Mouse (Mus musculus): ENCODE data around the gene Lpin1. TPM values are rescaled to one million over a fixed set of nuclear protein-coding genes. Genes with fewer than 3 reads are reported as not detected.

Lpin1 gene
- polyA plus RNA-seq, 1 experiment from 2014 or later: 6.8 TPM

DNA sequence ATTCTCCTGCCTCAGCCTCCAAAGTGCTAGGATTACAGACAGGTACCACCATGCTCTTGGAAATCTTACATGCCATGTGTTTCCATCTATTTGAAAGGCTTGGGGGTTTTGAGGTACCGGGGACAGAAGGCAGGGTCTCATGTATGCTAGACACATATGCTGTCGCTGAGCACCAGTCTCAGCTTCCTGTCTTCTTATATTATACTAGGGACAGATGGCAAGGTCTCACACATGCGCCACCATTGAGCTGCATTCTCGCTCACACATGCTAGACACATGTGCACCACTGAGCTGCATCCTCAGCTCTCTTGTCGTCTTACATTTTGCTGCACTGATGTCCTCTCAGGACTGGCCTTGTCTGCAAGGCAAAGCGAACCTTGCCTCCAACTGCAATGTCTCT, 8.7 kb upstream of the Lpin1 start:
- ATAC-seq (no peak), DNase-seq (ENCODE audit: low read depth, low spot score) (no peak)
- ChIA-PET CTCF (interaction anchor here (1.0 kb wide), 1 partner anchor 15 kb away, joined by 3 read pairs; no protein-coding TSS in a partner anchor), POLR2A (interaction anchor here (0.9 kb wide), 1 partner anchor 42 kb away, joined by 3 read pairs; no protein-coding TSS in a partner anchor)
- in situ Hi-C loops (cut with MboI; ENCODE audit: low pct_unique_long_range_greater_than_20kb): no loop called here
- H3K27me3 ChIP-seq: no peaks in the 10 kb centered on the region
- no peak for TF ChIP-seq CTCF (IDR thresholded peaks at IDR 0.05)

GRCm38 (mm10) chr12:16618512-16619274, 7.9 kb upstream of the Lpin1 start:
- TF ChIP-seq CTCF (IDR thresholded peaks at IDR 0.05): no peak
- ChIA-PET CTCF (interaction anchor here (1.0 kb wide), 1 partner anchor 16 kb away, joined by 3 read pairs; no protein-coding TSS in a partner anchor), POLR2A (interaction anchor here (0.9 kb wide), 1 partner anchor 42 kb away, joined by 3 read pairs; no protein-coding TSS in a partner anchor)
- in situ Hi-C loops (cut with MboI; ENCODE audit: low pct_unique_long_range_greater_than_20kb): no loop called here
- ATAC-seq (peak; percentile 57), DNase-seq (ENCODE audit: low read depth, low spot score) (peak; percentile 7)
- no peaks in the 10 kb centered on the region for H3K27me3 ChIP-seq

DNA sequence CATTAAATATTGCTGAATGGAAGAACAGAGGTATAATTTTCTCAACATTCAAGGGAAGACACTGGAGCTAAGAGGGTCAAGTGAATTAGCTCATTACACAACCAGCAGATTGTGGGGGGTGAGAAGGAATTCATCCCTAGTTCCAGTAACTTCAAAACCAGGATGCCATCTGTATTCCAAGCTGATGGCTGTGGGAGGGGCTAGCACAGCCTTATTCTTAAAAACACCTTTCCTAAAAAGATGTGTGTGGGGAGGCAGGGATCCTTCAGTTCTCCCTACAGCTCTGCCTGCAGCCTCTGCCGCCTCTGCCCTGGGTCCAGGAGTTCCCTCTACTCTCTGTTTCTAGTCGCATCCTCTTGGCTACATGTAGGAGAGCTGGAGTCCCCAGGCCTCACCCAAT, 5.0 kb upstream of the Lpin1 start:
- POLR2A ChIA-PET: no interaction called here
- no peak for ATAC-seq
- no peak for DNase-seq (ENCODE audit: low read depth, low spot score)

DNA sequence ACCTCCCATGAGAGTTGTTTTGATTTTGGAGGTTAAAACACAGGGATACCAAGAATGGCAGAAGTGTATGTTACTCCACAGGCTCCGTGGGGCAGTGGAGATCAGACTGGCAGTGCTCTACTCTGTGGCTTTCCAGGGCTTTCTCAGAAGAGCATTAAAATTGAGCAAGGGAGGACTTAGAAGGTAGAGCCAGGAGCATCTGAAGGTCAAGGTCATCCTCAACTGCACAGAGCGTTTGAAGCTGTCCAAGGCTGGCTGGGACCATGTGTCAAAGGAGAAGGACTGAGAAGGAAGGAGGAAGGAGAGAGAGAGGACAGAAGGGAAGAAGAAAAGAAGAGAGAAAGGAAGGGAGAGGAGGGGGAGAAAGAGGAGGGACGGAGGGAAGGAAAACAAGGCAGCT, 3.8 kb upstream of the Lpin1 start:
- in situ Hi-C loops (cut with MboI; ENCODE audit: low pct_unique_long_range_greater_than_20kb): no loop called here
- ChIA-PET POLR2A (no interaction called here), CTCF (interaction anchor here (1.5 to 1.6 kb wide), 2 partner anchors 19 to 46 kb away, joined by 3 read pairs; no protein-coding TSS in a partner anchor)
- TF ChIP-seq CTCF (IDR thresholded peaks at IDR 0.05): no peak
- H3K27me3 ChIP-seq: no peaks in the 10 kb centered on the region
- DNase-seq (ENCODE audit: low read depth, low spot score) (no peak), ATAC-seq (no peak)

More for the DNA sequence above, 5.0 kb upstream of the Lpin1 start:
- no peaks in the 10 kb centered on the region for H3K27me3 ChIP-seq
- in situ Hi-C loops (cut with MboI; ENCODE audit: low pct_unique_long_range_greater_than_20kb): no loop called here
- no peak for TF ChIP-seq CTCF (IDR thresholded peaks at IDR 0.05)
- CTCF ChIA-PET: interaction anchor here (0.9 to 1.6 kb wide), 3 partner anchors 11 to 47 kb away, joined by 3 read pairs; no protein-coding TSS in a partner anchor

DNA sequence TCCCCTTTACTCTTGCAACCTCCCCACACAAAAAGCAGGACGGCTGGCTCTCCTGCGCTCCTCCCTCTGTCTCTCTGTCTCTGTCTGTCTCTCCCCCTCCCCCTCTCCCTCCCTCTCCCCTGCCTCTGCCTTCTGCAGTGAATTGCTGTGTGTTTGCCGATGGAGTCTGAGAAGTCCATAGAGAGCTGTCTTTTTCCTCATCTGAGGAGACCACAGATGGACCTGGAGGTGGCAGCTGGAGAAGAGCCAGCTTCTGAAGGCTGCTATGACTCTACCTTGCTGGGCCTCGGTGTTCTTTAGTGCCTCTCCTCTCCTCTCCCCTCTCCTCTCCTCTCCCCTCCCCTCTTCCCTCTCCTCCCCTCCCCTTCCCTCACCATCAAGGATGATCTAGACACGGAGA, 5.1 kb downstream of the Lpin1 start:
- no peak for TF ChIP-seq CTCF (IDR thresholded peaks at IDR 0.05)
- ATAC-seq (no peak), DNase-seq (ENCODE audit: low read depth, low spot score) (no peak)
- in situ Hi-C loops (cut with MboI; ENCODE audit: low pct_unique_long_range_greater_than_20kb): no loop called here
- peaks cover 4% of the 10 kb centered on the region for H3K27me3 ChIP-seq
- ChIA-PET POLR2A (no interaction called here), CTCF (interaction anchor here (1.7 kb wide), 1 partner anchor 37 kb away, joined by 4 read pairs; no protein-coding TSS in a partner anchor)

DNA sequence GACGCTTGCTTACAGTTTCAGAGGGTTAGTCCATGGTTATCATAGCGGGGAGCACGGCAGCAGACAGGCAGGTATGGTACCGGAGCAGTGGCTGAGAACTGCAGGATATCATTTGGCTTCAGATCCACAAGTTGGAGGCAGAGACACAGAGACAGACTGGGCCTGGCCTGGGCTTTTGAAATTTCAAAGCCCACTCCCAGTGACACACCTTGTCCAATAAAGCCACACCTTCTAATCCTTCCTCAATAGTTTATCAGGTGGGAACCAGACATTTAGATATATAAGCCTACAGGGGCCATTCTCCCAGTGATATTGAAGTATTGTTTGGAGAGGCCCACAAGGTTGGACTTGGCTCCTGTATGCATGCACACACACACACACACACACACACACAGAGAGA, 8.5 kb downstream of the Lpin1 start:
- no peak for DNase-seq (ENCODE audit: low read depth, low spot score)
- ChIA-PET CTCF (no interaction called here), POLR2A (no interaction called here)
- TF ChIP-seq CTCF (IDR thresholded peaks at IDR 0.05): no peak
- ATAC-seq: no peak
- peaks cover 4% of the 10 kb centered on the region for H3K27me3 ChIP-seq
- in situ Hi-C loops (cut with MboI; ENCODE audit: low pct_unique_long_range_greater_than_20kb): no loop called here

- H3K27me3 ChIP-seq: peaks cover 4% of the 10 kb centered on the region
- ChIA-PET POLR2A (no interaction called here), CTCF (interaction anchor here (1.2 kb wide), 1 partner anchor 9 kb away, joined by 4 read pairs; no protein-coding TSS in a partner anchor)
- in situ Hi-C loops (cut with MboI; ENCODE audit: low pct_unique_long_range_greater_than_20kb): no loop called here
- ATAC-seq: no peak
- DNase-seq (ENCODE audit: low read depth, low spot score): no peak
- TF ChIP-seq CTCF (IDR thresholded peaks at IDR 0.05): no peak
Observed at GRCm38 (mm10) chr12:16600374-16600773, 10.4 kb downstream of the Lpin1 start.

- POLR2A ChIA-PET: no interaction called here
- DNase-seq (ENCODE audit: low read depth, low spot score) (no peak), ATAC-seq (no peak)
- no peak for TF ChIP-seq CTCF (IDR thresholded peaks at IDR 0.05)
- in situ Hi-C loops (cut with MboI; ENCODE audit: low pct_unique_long_range_greater_than_20kb): no loop called here
- H3K27me3 ChIP-seq: peaks cover 1% of the 10 kb centered on the region
- CTCF ChIA-PET: interaction anchor here (1.1 to 1.2 kb wide), 2 partner anchors 8 to 31 kb away, joined by 3 to 4 read pairs; no protein-coding TSS in a partner anchor
Observed at GRCm38 (mm10) chr12:16599359-16599758, 11.4 kb downstream of the Lpin1 start.

GRCm38 (mm10) chr12:16593761-16594160, 17.0 kb downstream of the Lpin1 start:
- in situ Hi-C loops (cut with MboI; ENCODE audit: low pct_unique_long_range_greater_than_20kb): no loop called here
- no peaks in the 10 kb centered on the region for H3K27me3 ChIP-seq
- ATAC-seq: no peak
- no peak for DNase-seq (ENCODE audit: low read depth, low spot score)
- ChIA-PET CTCF (interaction anchor here (0.7 kb wide), 1 partner anchor 14 kb away, joined by 3 read pairs; no protein-coding TSS in a partner anchor), POLR2A (no interaction called here)
- no peak for TF ChIP-seq CTCF (IDR thresholded peaks at IDR 0.05)

DNA sequence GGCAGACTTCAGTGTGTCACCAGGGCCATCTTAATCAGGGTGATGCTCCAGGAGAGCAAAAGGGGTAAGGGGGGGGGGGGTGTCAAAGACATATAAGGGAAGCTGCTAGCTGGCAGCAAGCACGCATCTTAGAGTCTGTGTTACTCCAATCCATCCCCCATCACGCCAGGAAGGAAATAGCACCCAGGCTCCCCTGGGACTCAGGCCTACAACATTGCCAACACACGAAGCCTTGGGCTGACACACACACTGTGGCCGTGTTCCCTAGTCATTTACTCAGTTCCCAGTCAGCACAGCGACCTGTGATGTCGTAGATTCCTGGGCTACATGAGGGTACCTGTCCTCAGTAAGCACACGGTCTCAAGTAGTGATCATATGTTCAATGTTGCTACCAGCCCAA, 17.8 kb downstream of the Lpin1 start:
- ChIA-PET CTCF (no interaction called here), POLR2A (no interaction called here)
- no peak for TF ChIP-seq CTCF (IDR thresholded peaks at IDR 0.05)
- no peaks in the 10 kb centered on the region for H3K27me3 ChIP-seq
- ATAC-seq (no peak), DNase-seq (ENCODE audit: low read depth, low spot score) (no peak)
- in situ Hi-C loops (cut with MboI; ENCODE audit: low pct_unique_long_range_greater_than_20kb): no loop called here

GRCm38 (mm10) chr12:16592451-16592850, 18.3 kb downstream of the Lpin1 start:
- in situ Hi-C loops (cut with MboI; ENCODE audit: low pct_unique_long_range_greater_than_20kb): no loop called here
- DNase-seq (ENCODE audit: low read depth, low spot score) (no peak), ATAC-seq (no peak)
- ChIA-PET CTCF (no interaction called here), POLR2A (no interaction called here)
- TF ChIP-seq CTCF (IDR thresholded peaks at IDR 0.05): no peak
- no peaks in the 10 kb centered on the region for H3K27me3 ChIP-seq

All from Patski (cell line).